In the genomic region with DNA sequence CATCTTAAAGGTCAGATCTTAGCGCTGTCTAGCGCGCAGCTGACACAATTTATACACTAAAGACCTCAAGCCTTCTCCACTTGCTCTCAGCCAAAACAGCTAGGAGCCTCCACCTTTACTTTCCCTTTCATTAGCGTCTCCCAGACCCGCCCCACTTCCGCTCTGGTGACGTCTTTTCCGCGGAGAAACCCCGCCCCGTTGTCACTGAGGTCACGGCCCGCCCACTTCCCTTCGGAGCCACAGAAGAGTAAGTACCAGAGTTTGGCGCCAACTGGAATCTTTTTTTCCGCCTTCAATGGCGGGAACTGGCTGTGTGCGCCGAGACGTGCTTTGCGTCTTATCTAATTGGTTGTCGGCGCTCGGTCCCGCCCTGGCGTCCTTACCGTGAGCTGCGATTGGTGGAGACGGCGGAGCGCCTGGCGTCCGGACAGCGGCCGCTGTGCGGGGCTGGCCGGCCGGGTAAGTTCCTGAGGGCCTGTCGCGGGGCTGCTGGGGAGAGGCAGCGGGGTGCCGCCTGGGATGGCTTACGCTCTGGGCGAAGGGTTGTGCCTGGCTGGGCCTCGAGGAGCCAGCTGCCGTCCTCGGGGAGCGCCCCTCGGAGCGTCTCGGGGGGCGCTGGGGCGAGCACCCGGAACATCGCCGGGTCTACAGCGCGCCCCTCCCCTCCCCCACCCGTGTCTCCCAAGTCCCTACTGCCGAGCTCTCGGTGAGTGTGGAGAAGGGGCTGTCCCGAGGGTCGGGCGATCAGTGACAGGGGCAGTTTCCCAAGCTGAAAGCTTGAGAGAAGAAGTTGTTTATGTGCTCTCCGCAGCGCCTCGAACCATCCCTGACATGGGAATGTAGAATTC, we compare ENCODE assay signal across 8 mouse cellular contexts. TPM values are rescaled to one million over a fixed set of nuclear protein-coding genes. Genes with fewer than 3 reads are reported as not detected.
DNase-seq lines count a peak whose midpoint lies in the region; ATAC-seq and TF ChIP-seq lines count a peak whose summit lies in the region.

A gene (plus strand): TSS at position 418 of the 848 bp plus-strand sequence.

- peak; percentile 99 to 100 for DNase-seq in CD8-positive naive resting alpha-beta T cell, adult 2 months (ENCODE audit: low read depth in 2 of 2, low spot score in 2 of 2)
- peak; percentile 99 for DNase-seq in c-Kit-positive CD71-negative TER-119-negative erythroid progenitor cells, embryonic 14.5 days (ENCODE audit: low read depth)
- DNase-seq in forebrain, embryonic 10.5 days (ENCODE audit: extremely low spot score, low spot score) = peak; percentile 99
- peak; percentile 99 for DNase-seq in kidney, postnatal 25 days
- DNase-seq in liver, embryonic 14.5 days (ENCODE audit: low read depth in 3 of 3, low spot score in 3 of 3) = peak; percentile 99 to 100 (median 100)
- peak; percentile 99 for DNase-seq in neural tube, embryonic 11.5 days (ENCODE audit: low spot score)
- peak; percentile 99 for DNase-seq in stomach, postnatal 0 days (ENCODE audit: low spot score)

- peaks cover 23% of the 10 kb centered on the region for H3K4me1 ChIP-seq in forebrain, embryonic 10.5 days
- peaks cover 15% of the 10 kb centered on the region for H3K4me1 ChIP-seq in heart, embryonic 15.5 days (replicated peaks)
- H3K4me1 ChIP-seq in liver, embryonic 14.5 days (replicated peaks; ENCODE audit: control insufficient read depth in 2 of 2, insufficient read depth in 2 of 2, low read length in 1 of 2) = peaks cover 9 to 13% of the 10 kb centered on the region in 2 experiments
- peaks cover 9% of the 10 kb centered on the region for H3K4me1 ChIP-seq in neural tube, embryonic 11.5 days (ENCODE audit: control insufficient read depth, insufficient read depth, low read length)
- no peaks in the 10 kb centered on the region for H3K4me1 ChIP-seq in stomach, postnatal 0 days (replicated peaks; ENCODE audit: control insufficient read depth, insufficient read depth)

- peaks cover 27% of the 10 kb centered on the region for H3K36me3 ChIP-seq in forebrain, embryonic 10.5 days (replicated peaks)
- H3K36me3 ChIP-seq in heart, embryonic 15.5 days = no peaks in the 10 kb centered on the region
- peaks cover 3% of the 10 kb centered on the region for H3K36me3 ChIP-seq in liver, embryonic 14.5 days (replicated peaks; ENCODE audit: control insufficient read depth, insufficient read depth, low read depth)
- no peaks in the 10 kb centered on the region for H3K36me3 ChIP-seq in neural tube, embryonic 11.5 days (ENCODE audit: control insufficient read depth, insufficient read depth, low read length)
- H3K36me3 ChIP-seq in stomach, postnatal 0 days (ENCODE audit: control insufficient read depth, insufficient read depth, low read length) = no peaks in the 10 kb centered on the region

- under 1% methylated on average over 67 of the region's 67 CpGs for WGBS in forebrain, embryonic 10.5 days
- WGBS in heart, embryonic 15.5 days = under 1% methylated on average over 67 of the region's 67 CpGs
- under 1% methylated on average over 67 of the region's 67 CpGs for WGBS in liver, embryonic 14.5 days (ENCODE audit: insufficient replicate concordance)
- WGBS in neural tube, embryonic 11.5 days = under 1% methylated on average over 64 of the region's 67 CpGs
- under 1% methylated on average over 53 of the region's 67 CpGs for whole genome bisulfite sequencing in stomach, postnatal 0 days

- H3K27ac ChIP-seq in forebrain, embryonic 10.5 days = peak within 1 kb of the TSS; percentile 94
- peak within 1 kb of the TSS; percentile 72 for H3K27ac ChIP-seq in heart, embryonic 15.5 days
- H3K27ac ChIP-seq in liver, embryonic 14.5 days = peak within 1 kb of the TSS; percentile 67
- H3K27ac ChIP-seq in neural tube, embryonic 11.5 days (ENCODE audit: low read depth, low read length) = peak within 1 kb of the TSS; percentile 70; the same call in 1 of the 2 replicates
- peak within 1 kb of the TSS; percentile 86 for H3K27ac ChIP-seq in stomach, postnatal 0 days (replicated peaks)

- 0 out of 2 replicates have a peak, but pooled peaks have one; percentile 10 for TF ChIP-seq EP300 in liver, embryonic 14.5 days (IDR thresholded peaks at IDR 0.05; ENCODE audit: low read depth)
- TF ChIP-seq EP300 in stomach, postnatal 0 days (optimal IDR thresholded peaks at IDR 0.05) = no peak

- H3K9ac ChIP-seq in heart, embryonic 15.5 days = peak within 1 kb of the TSS; percentile 74
- peak within 1 kb of the TSS; percentile 95 for H3K9ac ChIP-seq in liver, embryonic 14.5 days (replicated peaks)
- H3K9ac ChIP-seq in neural tube, embryonic 11.5 days (ENCODE audit: low read length) = peak within 1 kb of the TSS; percentile 84
- H3K9ac ChIP-seq in stomach, postnatal 0 days (ENCODE audit: low read length) = peak within 1 kb of the TSS; percentile 90

- H3K4me2 ChIP-seq in heart, embryonic 15.5 days = peak within 1 kb of the TSS; percentile 65
- H3K4me2 ChIP-seq in liver, embryonic 14.5 days (ENCODE audit: low read depth) = peak within 1 kb of the TSS; percentile 87
- peak within 1 kb of the TSS; percentile 75 for H3K4me2 ChIP-seq in neural tube, embryonic 11.5 days (ENCODE audit: low read depth)
- H3K4me2 ChIP-seq in stomach, postnatal 0 days (replicated peaks; ENCODE audit: low read depth) = peak within 1 kb of the TSS; percentile 67

- 0 out of 2 replicates have a peak, but pooled peaks have one; percentile 2 for TF ChIP-seq CTCF in liver, embryonic 14.5 days (IDR thresholded peaks at IDR 0.05; ENCODE audit: low read depth)
- TF ChIP-seq CTCF in stomach, postnatal 0 days (IDR thresholded peaks at IDR 0.05; ENCODE audit: low read depth) = 0 out of 2 replicates have a peak, but pooled peaks have one; percentile 11

- H3K27me3 ChIP-seq in forebrain, embryonic 10.5 days (ENCODE audit: poor library complexity, severe bottlenecking) = no peaks in the 10 kb centered on the region
- H3K27me3 ChIP-seq in heart, embryonic 15.5 days = no peaks in the 10 kb centered on the region
- no peaks in the 10 kb centered on the region for H3K27me3 ChIP-seq in liver, embryonic 14.5 days (ENCODE audit: control insufficient read depth, insufficient read depth, low read length)
- no peaks in the 10 kb centered on the region for H3K27me3 ChIP-seq in neural tube, embryonic 11.5 days (ENCODE audit: control insufficient read depth, insufficient read depth, low read length)
- H3K27me3 ChIP-seq in stomach, postnatal 0 days (ENCODE audit: control insufficient read depth, insufficient read depth, low read length) = no peaks in the 10 kb centered on the region

- no peaks in the 10 kb centered on the region for H3K9me3 ChIP-seq in forebrain, embryonic 10.5 days
- no peaks in the 10 kb centered on the region for H3K9me3 ChIP-seq in heart, embryonic 15.5 days (replicated peaks)
- H3K9me3 ChIP-seq in liver, embryonic 14.5 days (ENCODE audit: control insufficient read depth, low read length) = no peaks in the 10 kb centered on the region
- H3K9me3 ChIP-seq in neural tube, embryonic 11.5 days (ENCODE audit: control insufficient read depth, low read length) = no peaks in the 10 kb centered on the region
- no peaks in the 10 kb centered on the region for H3K9me3 ChIP-seq in stomach, postnatal 0 days (ENCODE audit: control insufficient read depth, low read length)

- peak within 1 kb of the TSS; percentile 91 for H3K4me3 ChIP-seq in forebrain, embryonic 10.5 days
- H3K4me3 ChIP-seq in heart, embryonic 15.5 days = peak within 1 kb of the TSS; percentile 67
- H3K4me3 ChIP-seq in liver, embryonic 14.5 days (ENCODE audit: insufficient read depth in 1 of 2, low read depth in 2 of 2, low read length in 2 of 2) = peak within 1 kb of the TSS; percentile 93 to 99
- peak within 1 kb of the TSS; percentile 93 for H3K4me3 ChIP-seq in neural tube, embryonic 11.5 days (ENCODE audit: low read depth, low read length)
- H3K4me3 ChIP-seq in stomach, postnatal 0 days (ENCODE audit: low read depth, low read length) = peak within 1 kb of the TSS; percentile 90

- peak; percentile 99 for ATAC-seq in heart, embryonic 15.5 days (replicated peaks; ENCODE audit: insufficient number of reproducible peaks, insufficient read depth, low FRiP score, low read depth)
- peak; percentile 95 for ATAC-seq in liver, embryonic 14.5 days (ENCODE audit: insufficient read depth)
- peak; percentile 100 for ATAC-seq in neural tube, embryonic 11.5 days (ENCODE audit: insufficient read depth, low FRiP score, low TSS enrichment)
- peak; percentile 100 for ATAC-seq in stomach, postnatal 0 days (ENCODE audit: low FRiP score, low TSS enrichment)

RNA-seq across cellular contexts. Expression of the gene that starts here (rescaled TPM):
- 82.0 and 82.3 TPM in 2 replicates for polyA plus RNA-seq in forebrain, embryonic 10.5 days (2016; fragmentation: Nextera tagmentation; extraction: Ambion mirVana)
- polyA plus RNA-seq in heart, embryonic 15.5 days (2015; fragmentation: Nextera tagmentation; extraction: Ambion mirVana) = 24.7 and 31.6 TPM in 2 replicates
- 4.6 and 5.9 TPM in 2 replicates for polyA plus RNA-seq in liver, embryonic 14.5 days (2012; rRNA removed)
- polyA plus RNA-seq in liver, embryonic 14.5 days (2014; fragmentation: Nextera tagmentation; extraction: Ambion mirVana) = 25.2 and 25.5 TPM in 2 replicates
- 55.5 and 62.7 TPM in 2 replicates for polyA plus RNA-seq in neural tube, embryonic 11.5 days (2014; fragmentation: Nextera tagmentation; extraction: Ambion mirVana)
- 15.7 and 19.4 TPM in 2 replicates for polyA plus RNA-seq in stomach, postnatal 0 days (2015; fragmentation: Nextera tagmentation; extraction: Ambion mirVana)

Comparison
In these comparisons a context has a peak if more than half of its experiments do, and no peak if none do; other contexts are left out.
1. Peak in every context shown above with its lines: DNase-seq, ATAC-seq, H3K4me3 ChIP-seq and H3K27ac ChIP-seq.